Mouse (Mus musculus) kidney, embryonic 14.5 days (tissue): ENCODE measurements at regions not wholly inside any gene's neighbourhood (a gene's known extent, or its start where the extent isn't known, plus 50 kb on each side); places are given as distances from the start of the nearest gene placed in this dataset.

Experiments
- ATAC-seq: fragments of 200-750 bp; cut with Nextera tagmentation; 2 replicates; pipeline ENCODE4 v1.8.0; 2017; ENCODE audit warnings: moderate number of reproducible peaks, mild to moderate bottlenecking, moderate TSS enrichment, moderate library complexity; ENCODE audit not compliant: low FRiP score, low TSS enrichment
- H3K27ac ChIP-seq: fragments of 300-500 bp; sonication (generic); 2 replicates; pipeline ENCODE4 v1.5.1; 2014; ENCODE audit warnings: low read depth, mild to moderate bottlenecking, low read length, moderate library complexity, mixed read lengths
- H3K27me3 ChIP-seq: fragments of 300-500 bp; sonication (generic); 2 replicates; pipeline ENCODE4 v1.6.1; 2014; ENCODE audit warnings: mild to moderate bottlenecking, low read length; ENCODE audit not compliant: control insufficient read depth, insufficient read depth
- H3K36me3 ChIP-seq: fragments of 300-500 bp; sonication (generic); 2 replicates; pipeline ENCODE4 v1.6.1; 2014; ENCODE audit warnings: low read length, mixed read lengths; ENCODE audit not compliant: control insufficient read depth, insufficient read depth
- H3K4me1 ChIP-seq: fragments of 300-500 bp; sonication (generic); 2 replicates; pipeline ENCODE4 v1.6.1; 2014; ENCODE audit warnings: low read length, mixed read lengths; ENCODE audit not compliant: control insufficient read depth, insufficient read depth
- H3K4me2 ChIP-seq: fragments of 300-500 bp; sonication (generic); replicated peaks from 2 replicates; pipeline ENCODE4 v1.6.1; 2014; ENCODE audit warnings: low read depth, mild to moderate bottlenecking, low read length
- H3K4me3 ChIP-seq: fragments of 300-500 bp; sonication (generic); 2 replicates; pipeline ENCODE4 v1.5.1; 2014; ENCODE audit warnings: mild to moderate bottlenecking, low read length
- H3K9ac ChIP-seq: fragments of 300-500 bp; sonication (generic); 2 replicates; pipeline ENCODE4 v1.6.1; 2014; ENCODE audit warnings: low read depth, mild to moderate bottlenecking, low read length, moderate library complexity
- H3K9me3 ChIP-seq: fragments of 300-500 bp; sonication (generic); 2 replicates; pipeline ENCODE4 v1.6.1; 2016; ENCODE audit warnings: low read length; ENCODE audit not compliant: control insufficient read depth
- WGBS: fragments of 180-500 bp; shearing (Covaris S2); extraction: QIAGEN DNeasy Blood & Tissue Kit; methylation state at CpG from one replicate; pipeline ENCODE4 v1.1.7; 2014; 5-methylcytosine and 5-hydroxymethylcytosine counted together

DNA sequence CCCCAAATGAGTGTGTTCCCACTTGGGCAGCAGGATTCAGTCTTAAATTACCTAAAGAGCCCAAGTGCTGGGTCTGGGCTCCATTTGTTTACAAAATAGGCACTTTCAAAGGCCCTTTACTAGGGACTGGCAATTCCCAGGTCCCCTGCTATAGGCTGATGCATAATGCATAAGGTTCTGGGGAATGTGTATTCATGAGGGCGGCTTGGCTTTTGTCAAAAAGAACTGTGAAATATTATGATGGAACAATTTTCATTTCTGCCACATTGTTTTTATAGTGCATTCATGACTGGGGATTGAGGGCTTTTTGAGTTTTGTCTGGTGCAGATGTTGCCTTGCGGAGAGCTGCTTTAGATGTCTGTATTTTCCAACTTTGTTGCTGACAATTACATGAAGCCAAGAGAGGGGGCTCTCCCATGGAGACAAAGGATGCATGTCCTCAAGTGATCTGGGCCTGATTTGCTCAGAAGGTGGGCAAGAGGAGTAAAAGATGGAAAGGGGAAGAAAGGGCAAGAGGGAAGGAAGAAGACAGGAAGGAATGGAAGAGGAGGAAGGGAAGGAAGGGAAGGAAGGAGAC is 636.6 kb upstream of the Cdh5 start:
- no peaks in the 10 kb centered on the region for H3K4me1 ChIP-seq
- no peak overlapping the region for H3K9ac ChIP-seq
- H3K4me2 ChIP-seq = no peak overlapping the region
- no peaks in the 10 kb centered on the region for H3K36me3 ChIP-seq
- no peak for ATAC-seq
- no peaks in the 10 kb centered on the region for H3K27me3 ChIP-seq
- 82% methylated on average over 2 of the region's 2 CpGs for WGBS
- no peaks in the 10 kb centered on the region; the same call in 1 of the 2 replicates for H3K9me3 ChIP-seq
- no peak overlapping the region for H3K27ac ChIP-seq
- no peak overlapping the region for H3K4me3 ChIP-seq

DNA sequence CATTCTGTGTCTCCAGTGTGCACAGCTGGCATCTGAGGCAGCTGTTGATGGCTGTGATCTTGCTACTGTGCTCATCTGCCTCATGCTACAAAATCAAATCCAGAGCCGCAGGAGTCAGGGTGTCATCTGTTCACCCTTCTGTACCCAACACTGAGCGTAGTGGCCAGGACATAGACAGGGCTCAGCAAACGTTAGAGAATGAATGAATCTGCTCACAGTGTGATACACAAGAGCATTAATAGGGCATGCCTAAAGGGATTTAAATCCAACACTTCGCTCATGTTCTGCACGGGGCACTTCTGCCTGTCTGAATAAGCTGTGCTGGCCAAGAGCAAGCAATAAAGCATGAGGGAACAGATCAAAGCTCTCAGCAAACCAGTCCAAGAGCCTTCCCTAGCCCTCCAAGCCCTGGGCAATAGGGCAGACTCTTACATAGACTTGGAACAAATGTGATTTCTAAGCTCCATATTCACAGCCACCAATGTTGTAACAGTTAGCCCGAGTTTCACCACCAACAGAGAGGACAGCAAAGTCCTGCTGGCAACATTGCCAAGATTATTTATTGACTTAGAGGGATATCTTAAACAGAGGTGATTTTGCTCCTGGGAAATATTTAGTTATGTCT is 633.8 kb upstream of the Cdh5 start:
- H3K4me1 ChIP-seq = 0 out of 2 replicates have a peak, but pooled peaks cover 4% of the 10 kb centered on the region
- no peaks in the 10 kb centered on the region for H3K36me3 ChIP-seq
- H3K4me2 ChIP-seq = no peak overlapping the region
- WGBS = 67% methylated on average over 6 of the region's 6 CpGs
- no peak overlapping the region for H3K27ac ChIP-seq
- H3K27me3 ChIP-seq = no peaks in the 10 kb centered on the region
- H3K4me3 ChIP-seq = no peak overlapping the region
- no peaks in the 10 kb centered on the region for H3K9me3 ChIP-seq
- no peak overlapping the region for H3K9ac ChIP-seq
- ATAC-seq = no peak

DNA sequence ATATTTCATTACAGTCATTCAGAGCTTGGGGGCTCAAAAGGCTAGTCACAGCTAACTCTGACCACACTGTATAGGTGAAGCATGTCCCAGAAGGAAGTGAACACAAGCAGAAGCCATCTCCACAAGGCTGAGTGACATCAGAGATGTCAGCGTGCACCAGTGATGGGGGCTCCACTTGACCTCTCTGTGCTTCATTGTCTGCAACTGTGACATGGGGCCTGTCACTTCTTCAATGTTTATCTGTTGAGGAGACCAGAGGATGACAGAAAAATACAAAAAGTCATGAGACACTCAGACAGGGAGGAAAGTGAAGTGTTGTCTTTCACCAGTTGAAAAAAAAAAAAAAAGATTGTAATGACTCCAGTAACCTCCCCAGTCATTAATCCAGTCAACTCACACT is 632.4 kb upstream of the Cdh5 start:
- Histone ChIP-seq H3K27me3 (no peaks in the 10 kb centered on the region), H3K4me3 (no peak overlapping the region), H3K4me1 (0 out of 2 replicates have a peak, but pooled peaks cover 4% of the 10 kb centered on the region), H3K9me3 (no peaks in the 10 kb centered on the region), H3K4me2 (no peak overlapping the region), H3K27ac (no peak overlapping the region), H3K9ac (no peak overlapping the region), H3K36me3 (no peaks in the 10 kb centered on the region)
- 35% methylated on average over 1 of the region's 1 CpGs for WGBS
- ATAC-seq = peak; percentile 55; the same call in 1 of the 2 replicates

DNA sequence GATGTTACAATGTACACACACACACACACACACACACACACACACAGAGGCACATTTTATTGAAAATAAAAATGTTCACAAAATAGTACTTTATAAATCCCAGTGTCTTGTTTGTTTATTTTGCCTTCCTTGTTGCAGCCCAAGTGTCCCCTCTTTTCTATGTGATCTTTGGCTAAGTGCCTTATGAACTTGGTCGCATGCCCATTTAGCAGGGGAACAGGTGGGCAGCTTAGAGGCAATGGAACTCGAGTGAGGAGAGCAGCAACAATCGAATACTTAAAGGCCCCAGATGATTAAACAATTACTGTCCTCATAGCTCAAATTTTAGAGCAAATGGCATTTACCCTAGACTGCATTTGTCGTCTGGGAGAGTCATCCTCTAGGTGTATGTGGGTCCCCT is 631.1 kb upstream of the Cdh5 start:
- Histone ChIP-seq H3K36me3 (no peaks in the 10 kb centered on the region), H3K9me3 (no peaks in the 10 kb centered on the region), H3K4me3 (no peak overlapping the region), H3K27me3 (no peaks in the 10 kb centered on the region), H3K9ac (no peak overlapping the region), H3K27ac (no peak overlapping the region), H3K4me2 (no peak overlapping the region), H3K4me1 (0 out of 2 replicates have a peak, but pooled peaks cover 4% of the 10 kb centered on the region)
- 35% methylated on average over 4 of the region's 4 CpGs for WGBS
- ATAC-seq = no peak

DNA sequence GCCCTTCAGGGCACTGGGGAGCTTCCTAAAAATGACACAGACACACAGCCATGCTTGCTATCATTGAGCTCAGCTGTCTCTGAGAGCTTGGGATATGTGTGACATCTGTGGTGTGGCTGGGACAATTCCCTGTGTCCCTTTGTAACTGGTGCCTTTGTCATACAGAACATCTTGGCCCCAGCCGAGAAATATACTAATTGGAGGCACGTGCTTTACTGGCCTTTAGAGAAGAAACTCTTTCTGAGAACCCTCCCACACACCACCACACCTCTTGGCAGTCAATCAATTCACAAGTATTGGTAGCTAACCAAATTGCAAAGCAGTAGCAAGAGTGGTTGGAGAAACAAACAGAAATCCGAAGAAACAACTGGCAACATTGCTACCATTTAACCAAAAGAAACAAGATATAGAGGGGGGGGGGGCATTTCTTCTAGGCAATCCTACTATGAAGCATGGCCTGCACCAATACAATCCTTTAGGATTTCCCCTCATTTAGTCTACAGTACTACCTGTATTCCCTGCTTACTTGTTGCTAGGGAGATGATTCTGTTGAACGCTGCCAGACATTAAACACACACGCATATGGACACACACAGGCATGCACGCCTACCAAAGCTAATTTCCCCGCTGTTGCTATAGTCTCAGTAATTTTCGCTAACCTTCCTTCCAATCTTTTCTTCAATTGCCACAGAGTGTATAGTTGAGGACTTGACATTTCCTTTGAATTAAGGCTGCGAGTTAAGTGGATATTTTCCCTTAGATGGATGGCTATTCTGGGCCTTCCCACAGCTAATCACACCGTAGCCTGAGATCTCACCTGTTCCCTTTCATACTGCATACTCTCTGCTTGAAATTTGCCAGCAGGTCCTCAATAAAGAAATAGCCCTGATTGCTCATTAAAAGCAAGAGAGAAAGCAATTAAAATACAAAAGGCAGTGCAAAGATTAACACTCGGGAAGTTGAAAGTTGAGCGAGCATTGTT is 625.3 kb upstream of the Cdh5 start:
- no peak for ATAC-seq
- Histone ChIP-seq H3K4me3 (no peak overlapping the region), H3K9me3 (no peaks in the 10 kb centered on the region), H3K4me1 (no peaks in the 10 kb centered on the region), H3K27ac (no peak overlapping the region), H3K36me3 (no peaks in the 10 kb centered on the region), H3K27me3 (no peaks in the 10 kb centered on the region), H3K4me2 (no peak overlapping the region), H3K9ac (no peak overlapping the region)
- 78% methylated on average over 12 of the region's 12 CpGs for WGBS

DNA sequence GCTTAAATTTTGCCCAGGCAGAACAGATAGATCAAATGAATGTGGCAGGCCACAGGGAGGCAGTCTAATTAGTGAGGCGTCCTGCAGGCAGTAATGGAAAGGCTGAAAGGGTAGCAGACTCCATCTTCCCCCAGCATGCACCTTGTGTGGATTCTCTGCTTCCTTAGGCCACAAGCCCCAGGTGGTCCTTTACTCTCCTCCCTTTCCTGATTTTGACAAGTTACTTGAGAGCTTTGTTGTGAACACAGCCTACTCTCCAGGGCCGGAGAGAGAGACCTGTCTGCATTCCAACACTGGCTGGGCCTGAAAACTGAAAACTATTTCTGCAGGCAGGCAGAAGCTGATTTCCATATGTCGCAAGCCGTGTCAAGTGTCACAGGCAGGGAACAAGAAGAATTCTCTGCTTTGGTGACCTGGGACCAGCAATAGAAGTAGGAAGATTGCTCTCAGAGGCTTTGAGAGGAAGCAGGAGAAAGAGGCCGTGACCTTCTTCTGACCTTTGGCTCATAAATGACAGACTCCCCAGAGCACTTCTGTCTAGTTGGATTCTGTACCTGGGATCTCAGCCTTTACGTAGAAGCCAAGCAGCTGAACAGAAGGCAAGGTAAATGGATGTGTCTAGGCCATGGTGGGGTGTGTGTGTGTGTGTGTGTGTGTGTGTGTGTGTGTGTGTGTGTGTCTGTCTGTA is 619.2 kb upstream of the Cdh5 start:
- ATAC-seq = peak; percentile 85
- Histone ChIP-seq H3K4me1 (peaks cover 8% of the 10 kb centered on the region; the same call in 1 of the 2 replicates), H3K36me3 (no peaks in the 10 kb centered on the region), H3K27ac (peak overlapping the region; percentile 30; the same call in 1 of the 2 replicates), H3K4me2 (no peak overlapping the region), H3K9ac (no peak overlapping the region), H3K4me3 (no peak overlapping the region), H3K9me3 (no peaks in the 10 kb centered on the region), H3K27me3 (no peaks in the 10 kb centered on the region)
- 14% methylated on average over 6 of the region's 6 CpGs for WGBS

DNA sequence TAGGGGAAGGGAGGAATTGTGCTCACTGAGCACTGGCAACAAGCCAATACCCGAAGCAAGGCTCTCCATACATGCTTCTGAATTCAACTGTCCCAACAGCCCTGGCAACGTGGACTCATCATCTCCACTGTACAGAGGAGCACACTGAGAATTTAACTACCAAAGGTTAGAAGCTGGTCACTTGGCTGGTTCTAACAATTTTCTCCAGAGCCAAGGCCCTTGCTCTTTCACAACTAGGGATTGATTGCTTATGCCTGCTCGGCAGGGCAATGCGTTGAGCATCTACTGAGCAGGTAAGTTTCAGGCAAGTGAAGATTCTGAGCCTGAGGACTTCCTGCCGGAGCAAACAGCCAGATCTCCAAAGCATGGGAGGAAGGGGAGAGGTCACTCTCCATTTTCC is 616.0 kb upstream of the Cdh5 start:
- no peaks in the 10 kb centered on the region for H3K27me3 ChIP-seq
- no peak overlapping the region for H3K4me2 ChIP-seq
- H3K9ac ChIP-seq = no peak overlapping the region
- H3K9me3 ChIP-seq = no peaks in the 10 kb centered on the region
- H3K36me3 ChIP-seq = no peaks in the 10 kb centered on the region
- no peak for ATAC-seq
- 84% methylated on average over 5 of the region's 5 CpGs for WGBS
- H3K27ac ChIP-seq = no peak overlapping the region
- H3K4me1 ChIP-seq = peaks cover 8% of the 10 kb centered on the region; the same call in 1 of the 2 replicates
- H3K4me3 ChIP-seq = no peak overlapping the region

DNA sequence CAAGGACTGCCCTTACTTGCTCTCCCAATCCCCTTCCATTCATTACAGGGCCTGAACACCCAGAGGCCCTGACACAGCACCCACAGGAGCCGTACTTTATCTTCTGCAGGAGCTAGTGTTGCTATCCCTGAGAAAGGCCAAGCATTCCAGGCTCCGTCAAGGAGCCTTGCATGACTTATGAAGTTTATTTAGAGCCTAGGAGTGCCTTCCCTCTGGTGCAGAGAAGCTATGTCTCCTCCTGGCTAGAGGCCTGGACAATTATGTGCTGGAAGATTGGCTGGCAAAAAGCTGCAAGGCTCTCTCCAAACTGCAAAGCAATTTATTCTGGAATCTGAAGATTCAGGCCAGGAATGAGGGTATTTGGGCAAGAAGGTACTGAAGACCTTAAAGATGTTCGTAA is 612.0 kb upstream of the Cdh5 start:
- H3K4me2 ChIP-seq = no peak overlapping the region
- no peaks in the 10 kb centered on the region for H3K36me3 ChIP-seq
- no peak overlapping the region for H3K4me3 ChIP-seq
- no peak for ATAC-seq
- no peaks in the 10 kb centered on the region for H3K27me3 ChIP-seq
- WGBS = 78% methylated on average over 3 of the region's 3 CpGs
- no peaks in the 10 kb centered on the region for H3K9me3 ChIP-seq
- H3K27ac ChIP-seq = no peak overlapping the region
- no peak overlapping the region for H3K9ac ChIP-seq
- H3K4me1 ChIP-seq = peaks cover 13% of the 10 kb centered on the region; the same call in 1 of the 2 replicates
